Mouse (Mus musculus): ENCODE measurements around the gene Gm44805. TPM values are rescaled to one million over a fixed set of nuclear protein-coding genes. Genes with fewer than 3 reads are reported as not detected.

Gm44805 gene
- polyA plus RNA-seq (2015; fragmentation: Nextera tagmentation; extraction: Ambion mirVana): not detected in 2 replicates

GRCm38 (mm10) chr7:19681202-19681694 lies at the start of gene Gm44805, which contains the start of gene Apoc4:
Gene Gm44805, minus strand, starts transcription at chr7:19681423.
Gene Apoc4, minus strand, starts transcription at chr7:19681479.

GRCm38 (mm10) chr7:19715239-19716054 lies 34.2 kb upstream of the Gm44805 start, which contains the start of gene Tomm40:
Gene Tomm40, minus strand, starts transcription at chr7:19715438.

GRCm38 (mm10) chr7:19698907-19699826 lies 17.9 kb upstream of the Gm44805 start, which contains the start of gene Apoe:
Gene Apoe, minus strand, starts transcription at chr7:19699188.

GRCm38 (mm10) chr7:19691873-19692865 lies 10.9 kb upstream of the Gm44805 start, which contains the start of gene Apoc1:
Gene Apoc1, minus strand, starts transcription at chr7:19692660.

GRCm38 (mm10) chr7:19677872-19678271 lies 3.4 kb downstream of the Gm44805 start, which contains the start of gene Apoc2:
Gene Apoc2, minus strand, starts transcription at chr7:19677941.

GRCm38 (mm10) chr7:19664955-19665841 lies 16.0 kb downstream of the Gm44805 start, which contains the start of gene Clptm1:
Gene Clptm1, minus strand, starts transcription at chr7:19665033.

GRCm38 (mm10) chr7:19629361-19629734 lies 51.9 kb downstream of the Gm44805 start, which contains the start of gene Relb:
Gene Relb, minus strand, starts transcription at chr7:19629438.

Other genes with a start within 250 kb of the Gm44805 start
- 3.7 and 4.3 TPM in 2 replicates for gene Mark4, start 222.6 kb downstream of the Gm44805 start, polyA plus RNA-seq (2015; fragmentation: Nextera tagmentation; extraction: Ambion mirVana)
- gene Exoc3l2, start 218.1 kb downstream of the Gm44805 start, polyA plus RNA-seq (2015; fragmentation: Nextera tagmentation; extraction: Ambion mirVana): 0.29 and 0.47 TPM in 2 replicates
- 1.5 and 2.0 TPM in 2 replicates for gene Bloc1s3, start 173.1 kb downstream of the Gm44805 start, polyA plus RNA-seq (2015; fragmentation: Nextera tagmentation; extraction: Ambion mirVana)
- gene Trappc6a, start 173.0 kb downstream of the Gm44805 start, polyA plus RNA-seq (2015; fragmentation: Nextera tagmentation; extraction: Ambion mirVana): 82.5 and 88.1 TPM in 2 replicates
- 0.27 and 0.49 TPM in 2 replicates for gene Nkpd1, start 163.6 kb downstream of the Gm44805 start, polyA plus RNA-seq (2015; fragmentation: Nextera tagmentation; extraction: Ambion mirVana)
- gene Ppp1r37, start 118.3 kb downstream of the Gm44805 start, polyA plus RNA-seq (2015; fragmentation: Nextera tagmentation; extraction: Ambion mirVana): 16.1 and 16.9 TPM in 2 replicates
- 1.2 and 1.4 TPM in 2 replicates for gene Zfp296, start 104.1 kb downstream of the Gm44805 start, polyA plus RNA-seq (2015; fragmentation: Nextera tagmentation; extraction: Ambion mirVana)
- gene Gemin7, start 103.8 kb downstream of the Gm44805 start, polyA plus RNA-seq (2015; fragmentation: Nextera tagmentation; extraction: Ambion mirVana): 152 and 153 TPM in 2 replicates
- gene Clasrp, start 76.9 kb downstream of the Gm44805 start, polyA plus RNA-seq (2015; fragmentation: Nextera tagmentation; extraction: Ambion mirVana): 21.5 and 24.3 TPM in 2 replicates
- gene Relb, start 52.0 kb downstream of the Gm44805 start, polyA plus RNA-seq (2015; fragmentation: Nextera tagmentation; extraction: Ambion mirVana): 19.2 TPM in 2 replicates
- 49.8 and 51.7 TPM in 2 replicates for gene Clptm1, start 16.4 kb downstream of the Gm44805 start, polyA plus RNA-seq (2015; fragmentation: Nextera tagmentation; extraction: Ambion mirVana)
- 4.0 and 26.9 TPM in 2 replicates for gene Apoc2, start 3.5 kb downstream of the Gm44805 start, polyA plus RNA-seq (2015; fragmentation: Nextera tagmentation; extraction: Ambion mirVana)
- 2.9 and 3.0 TPM in 2 replicates for gene Apoc4, start 56 bp upstream of the Gm44805 start, polyA plus RNA-seq (2015; fragmentation: Nextera tagmentation; extraction: Ambion mirVana)
- gene Apoc1, start 11.2 kb upstream of the Gm44805 start, polyA plus RNA-seq (2015; fragmentation: Nextera tagmentation; extraction: Ambion mirVana): 54.6 and 118 TPM in 2 replicates
- 475 and 2,164 TPM in 2 replicates for gene Apoe, start 17.8 kb upstream of the Gm44805 start, polyA plus RNA-seq (2015; fragmentation: Nextera tagmentation; extraction: Ambion mirVana)
- 77.1 and 79.8 TPM in 2 replicates for gene Tomm40, start 34.0 kb upstream of the Gm44805 start, polyA plus RNA-seq (2015; fragmentation: Nextera tagmentation; extraction: Ambion mirVana)
- 55.1 and 55.3 TPM in 2 replicates for gene Nectin2, start 69.1 kb upstream of the Gm44805 start, polyA plus RNA-seq (2015; fragmentation: Nextera tagmentation; extraction: Ambion mirVana)
- 135 and 139 TPM in 2 replicates for gene Bcam, start 89.6 kb upstream of the Gm44805 start, polyA plus RNA-seq (2015; fragmentation: Nextera tagmentation; extraction: Ambion mirVana)
- gene Cblc, start 115.4 kb upstream of the Gm44805 start, polyA plus RNA-seq (2015; fragmentation: Nextera tagmentation; extraction: Ambion mirVana): 16.4 and 17.5 TPM in 2 replicates
- 8.0 and 8.4 TPM in 2 replicates for gene Bcl3, start 141.3 kb upstream of the Gm44805 start, polyA plus RNA-seq (2015; fragmentation: Nextera tagmentation; extraction: Ambion mirVana)
- gene Gm19345, start 170.6 kb upstream of the Gm44805 start, polyA plus RNA-seq (2015; fragmentation: Nextera tagmentation; extraction: Ambion mirVana): not detected in 2 replicates
- not detected in 2 replicates for gene Ceacam16, start 179.9 kb upstream of the Gm44805 start, polyA plus RNA-seq (2015; fragmentation: Nextera tagmentation; extraction: Ambion mirVana)
- gene Ceacam19, start 206.5 kb upstream of the Gm44805 start, polyA plus RNA-seq (2015; fragmentation: Nextera tagmentation; extraction: Ambion mirVana): 3.4 and 4.0 TPM in 2 replicates
- gene Pvr, start 239.7 kb upstream of the Gm44805 start, polyA plus RNA-seq (2015; fragmentation: Nextera tagmentation; extraction: Ambion mirVana): 13.9 and 14.1 TPM in 2 replicates

Measured in urinary bladder, postnatal 0 days (tissue).